Mouse (Mus musculus) hindbrain, embryonic 15.5 days (tissue): ENCODE measurements around the gene Nr1h3. TPM values are rescaled to one million over a fixed set of nuclear protein-coding genes. Genes with fewer than 3 reads are reported as not detected.

Experiments used
- ATAC-seq: fragments of 200-750 bp; cut with Nextera tagmentation; 2 replicates; pipeline ENCODE4 v1.8.0; 2017; ENCODE audit warnings: low read depth, moderate number of reproducible peaks, moderate TSS enrichment; ENCODE audit not compliant: low FRiP score
- H3K27ac ChIP-seq: fragments of 300-500 bp; sonication (generic); replicated peaks from 2 replicates; pipeline ENCODE4 v1.5.1; 2015; ENCODE audit warnings: mild to moderate bottlenecking, inconsistent platforms
- H3K27me3 ChIP-seq: fragments of 300-500 bp; sonication (generic); 2 replicates; pipeline ENCODE4 v1.6.1; 2015; ENCODE audit warnings: control low read depth, inconsistent platforms
- H3K36me3 ChIP-seq: fragments of 300-500 bp; sonication (generic); 2 replicates; pipeline ENCODE4 v1.6.1; 2015; ENCODE audit warnings: control low read depth, inconsistent platforms
- H3K4me1 ChIP-seq: fragments of 300-500 bp; sonication (generic); replicated peaks from 2 replicates; pipeline ENCODE4 v1.6.1; 2015; ENCODE audit warnings: control low read depth, inconsistent platforms
- H3K4me2 ChIP-seq: fragments of 300-500 bp; sonication (generic); 2 replicates; pipeline ENCODE4 v1.6.1; 2015; ENCODE audit warnings: moderate library complexity, mild to moderate bottlenecking, inconsistent platforms
- H3K4me3 ChIP-seq: fragments of 300-500 bp; sonication (generic); 2 replicates; pipeline ENCODE4 v1.5.1; 2015; ENCODE audit warnings: mild to moderate bottlenecking, inconsistent platforms
- H3K9ac ChIP-seq: fragments of 300-500 bp; sonication (generic); 2 replicates; pipeline ENCODE4 v1.6.1; 2015; ENCODE audit warnings: inconsistent platforms
- H3K9me3 ChIP-seq: fragments of 300-500 bp; sonication (generic); 2 replicates; pipeline ENCODE4 v1.6.1; 2016; ENCODE audit warnings: control low read depth, inconsistent platforms
- WGBS: fragments of 180-500 bp; shearing (Covaris S2); methylation state at CpG from one replicate; pipeline ENCODE4 v1.1.7; 2015; 5-methylcytosine and 5-hydroxymethylcytosine counted together
- polyA plus RNA-seq: library from polyadenylated mRNA; unstranded; fragments of >200 nt; fragmentation: Nextera tagmentation; extraction: Ambion mirVana; gene quantifications from 2 replicates; pipeline ENCODE4 v1.2.1, GENCODE M21; 2015

Nr1h3 gene
- polyA plus RNA-seq, 1 experiment from 2014 or later = 2.6 TPM

DNA sequence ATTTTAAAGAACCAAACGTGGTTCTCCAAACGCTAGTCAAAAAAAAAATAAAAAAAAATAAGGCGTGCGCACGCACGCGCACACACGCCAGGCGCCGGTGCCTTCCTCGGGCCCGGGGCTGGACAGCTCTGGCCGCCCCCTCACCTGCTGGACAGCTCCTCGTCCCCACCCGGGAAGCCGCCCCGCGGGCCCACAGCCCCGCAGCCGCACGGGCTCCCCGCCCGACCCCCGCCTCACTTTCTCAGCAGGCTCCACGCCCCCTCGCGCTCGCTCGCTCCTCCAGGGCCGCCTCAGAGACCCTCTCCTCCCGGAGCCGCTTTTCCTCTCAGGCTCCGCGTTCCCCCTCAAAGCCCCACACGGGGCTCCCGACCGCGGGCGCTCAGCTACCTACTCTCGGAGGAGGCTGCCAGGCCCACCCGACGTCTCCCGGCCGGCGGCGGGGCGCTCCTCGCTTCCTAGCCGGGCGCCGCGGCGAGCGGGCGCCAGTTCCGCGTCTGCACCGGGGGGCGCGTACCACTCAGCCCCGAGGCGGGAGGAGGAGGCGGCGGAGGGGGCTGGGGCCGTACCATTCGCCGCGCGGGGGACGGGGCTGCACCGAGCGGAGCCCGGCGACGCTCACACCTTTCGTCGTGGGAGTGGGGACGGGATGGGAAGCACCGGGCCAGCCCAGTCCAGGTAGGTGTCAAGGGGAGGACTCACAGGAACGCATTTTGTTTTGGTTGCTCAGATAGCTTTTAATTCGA lies 20.1 kb downstream of the Nr1h3 start:
- H3K4me2 ChIP-seq = peak overlapping the region; percentile 77
- peak overlapping the region; percentile 88 for H3K9ac ChIP-seq
- H3K36me3 ChIP-seq = peaks cover 10% of the 10 kb centered on the region; the same call in 1 of the 2 replicates
- 1% methylated on average over 80 of the region's 81 CpGs for WGBS
- H3K27me3 ChIP-seq = no peaks in the 10 kb centered on the region
- peak overlapping the region; percentile 86 for H3K4me3 ChIP-seq
- peak; percentile 97 for ATAC-seq
- H3K27ac ChIP-seq = peak overlapping the region; percentile 92
- H3K9me3 ChIP-seq = no peaks in the 10 kb centered on the region
- peaks cover 29% of the 10 kb centered on the region for H3K4me1 ChIP-seq

GRCm38 (mm10) chr2:91182016-91182404 lies 20.6 kb downstream of the Nr1h3 start:
- Histone ChIP-seq H3K4me1 (peaks cover 29% of the 10 kb centered on the region), H3K27me3 (no peaks in the 10 kb centered on the region), H3K4me3 (peak overlapping the region; percentile 86), H3K36me3 (peaks cover 12% of the 10 kb centered on the region; the same call in 1 of the 2 replicates), H3K9me3 (no peaks in the 10 kb centered on the region), H3K4me2 (peak overlapping the region; percentile 77), H3K9ac (peak overlapping the region; percentile 88), H3K27ac (peak overlapping the region; percentile 92)
- ATAC-seq = no peak
- 7% methylated on average over 8 of the region's 8 CpGs for WGBS

DNA sequence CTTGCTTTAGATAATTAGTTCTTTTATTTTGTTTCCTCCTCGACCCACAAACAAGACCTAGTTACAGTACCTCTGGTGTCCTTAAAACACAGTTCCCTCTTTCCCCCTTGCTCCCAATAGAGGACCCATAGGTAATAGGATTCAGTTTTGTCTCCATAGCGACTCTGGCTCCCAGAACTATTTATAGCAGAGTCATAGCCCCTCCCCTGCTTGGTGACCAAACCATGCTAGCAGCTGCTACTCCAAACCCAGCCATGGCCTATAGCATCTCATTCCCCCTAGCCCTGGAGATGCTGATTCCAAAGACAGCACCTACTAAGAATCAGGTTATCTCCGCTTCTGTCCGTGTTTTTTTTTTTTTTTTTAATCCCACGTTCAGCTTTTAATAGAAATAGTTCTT lies 21.9 kb downstream of the Nr1h3 start:
- no peak for ATAC-seq
- H3K36me3 ChIP-seq = peaks cover 25% of the 10 kb centered on the region
- no peak overlapping the region for H3K9ac ChIP-seq
- peak overlapping the region; percentile 77 for H3K4me2 ChIP-seq
- H3K27me3 ChIP-seq = no peaks in the 10 kb centered on the region
- 70% methylated on average over 5 of the region's 5 CpGs for WGBS
- no peaks in the 10 kb centered on the region for H3K9me3 ChIP-seq
- peak overlapping the region; percentile 86; the same call in 1 of the 2 replicates for H3K4me3 ChIP-seq
- H3K27ac ChIP-seq = no peak overlapping the region
- H3K4me1 ChIP-seq = peaks cover 29% of the 10 kb centered on the region

- no peak overlapping the region for H3K9ac ChIP-seq
- no peaks in the 10 kb centered on the region for H3K9me3 ChIP-seq
- H3K27me3 ChIP-seq = no peaks in the 10 kb centered on the region
- ATAC-seq = no peak
- H3K4me2 ChIP-seq = no peak overlapping the region
- peaks cover 29% of the 10 kb centered on the region for H3K4me1 ChIP-seq
- H3K36me3 ChIP-seq = peaks cover 31% of the 10 kb centered on the region
- 36% methylated on average over 4 of the region's 4 CpGs for WGBS
- H3K4me3 ChIP-seq = no peak overlapping the region
- no peak overlapping the region for H3K27ac ChIP-seq
Observed at GRCm38 (mm10) chr2:91179825-91180224, 22.8 kb downstream of the Nr1h3 start.

- 86% methylated on average over 6 of the region's 6 CpGs for WGBS
- Histone ChIP-seq H3K4me2 (no peak overlapping the region), H3K4me3 (no peak overlapping the region), H3K27me3 (no peaks in the 10 kb centered on the region), H3K36me3 (peaks cover 64% of the 10 kb centered on the region), H3K9me3 (no peaks in the 10 kb centered on the region), H3K4me1 (peaks cover 15% of the 10 kb centered on the region), H3K9ac (no peak overlapping the region), H3K27ac (no peak overlapping the region)
- ATAC-seq = no peak
Observed at GRCm38 (mm10) chr2:91176234-91176633, 26.4 kb downstream of the Nr1h3 start.

DNA sequence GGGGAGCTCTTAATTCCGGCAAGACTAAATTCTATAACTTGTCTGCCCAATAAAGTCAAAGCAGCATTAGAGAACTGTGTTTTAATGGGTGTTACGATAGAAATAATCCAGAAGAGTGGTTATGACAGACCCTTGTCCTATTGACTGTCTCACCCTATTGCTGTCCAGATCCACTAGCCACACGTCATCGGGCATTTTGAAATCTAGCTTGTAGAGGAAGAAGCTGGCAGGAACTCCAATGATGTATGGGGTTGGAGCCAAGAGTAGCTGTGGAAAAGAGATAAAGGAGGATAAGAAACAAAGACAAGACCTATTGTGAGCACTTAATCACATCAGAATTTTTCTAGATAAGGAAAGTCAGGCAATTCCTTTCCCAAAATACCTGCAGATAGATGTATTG lies 27.1 kb downstream of the Nr1h3 start:
- Histone ChIP-seq H3K4me1 (peaks cover 8% of the 10 kb centered on the region), H3K27me3 (no peaks in the 10 kb centered on the region), H3K9me3 (no peaks in the 10 kb centered on the region), H3K4me2 (no peak overlapping the region), H3K36me3 (peaks cover 70% of the 10 kb centered on the region), H3K27ac (no peak overlapping the region), H3K9ac (no peak overlapping the region), H3K4me3 (no peak overlapping the region)
- no peak for ATAC-seq
- 88% methylated on average over 4 of the region's 4 CpGs for WGBS

DNA sequence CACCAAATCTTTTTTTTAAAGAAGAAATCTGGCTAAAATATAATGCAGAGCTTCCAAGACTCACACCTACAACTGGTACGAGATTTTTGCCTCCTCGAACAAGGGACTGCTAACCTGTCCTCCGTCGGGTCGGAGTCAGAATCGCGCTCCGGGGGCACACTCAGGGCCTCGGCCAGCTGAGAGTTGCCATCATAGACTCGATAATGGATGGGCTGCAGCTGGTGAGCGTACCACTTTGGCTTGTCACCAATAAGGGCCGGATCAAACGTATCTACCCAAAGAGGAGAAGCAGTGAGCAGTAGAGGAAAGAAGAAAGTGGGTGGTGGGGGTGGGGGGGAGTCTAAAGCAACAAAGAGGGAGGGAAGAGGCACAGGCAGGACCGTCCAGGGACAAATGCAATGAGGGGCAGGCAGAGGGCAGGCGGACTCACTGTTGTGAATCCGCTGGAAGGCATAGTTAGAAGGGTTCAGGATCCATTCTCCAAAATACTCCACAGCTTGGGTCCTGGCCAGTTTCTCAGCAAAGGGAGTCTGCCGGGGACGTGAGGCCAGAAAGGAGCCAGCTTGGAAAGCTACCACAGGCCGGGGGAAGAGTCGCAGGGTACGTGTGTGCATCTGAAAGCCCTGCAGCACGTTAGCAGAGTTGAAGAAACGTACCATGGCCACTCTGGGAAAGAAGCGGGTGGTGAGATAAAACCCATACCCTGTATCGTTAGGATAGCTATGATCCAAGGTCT lies 32.9 kb downstream of the Nr1h3 start:
- Histone ChIP-seq H3K9me3 (no peaks in the 10 kb centered on the region), H3K36me3 (peaks cover 87% of the 10 kb centered on the region), H3K4me2 (no peak overlapping the region), H3K27ac (no peak overlapping the region), H3K9ac (no peak overlapping the region), H3K27me3 (no peaks in the 10 kb centered on the region), H3K4me3 (no peak overlapping the region), H3K4me1 (no peaks in the 10 kb centered on the region)
- WGBS = 84% methylated on average over 25 of the region's 25 CpGs
- ATAC-seq = no peak

DNA sequence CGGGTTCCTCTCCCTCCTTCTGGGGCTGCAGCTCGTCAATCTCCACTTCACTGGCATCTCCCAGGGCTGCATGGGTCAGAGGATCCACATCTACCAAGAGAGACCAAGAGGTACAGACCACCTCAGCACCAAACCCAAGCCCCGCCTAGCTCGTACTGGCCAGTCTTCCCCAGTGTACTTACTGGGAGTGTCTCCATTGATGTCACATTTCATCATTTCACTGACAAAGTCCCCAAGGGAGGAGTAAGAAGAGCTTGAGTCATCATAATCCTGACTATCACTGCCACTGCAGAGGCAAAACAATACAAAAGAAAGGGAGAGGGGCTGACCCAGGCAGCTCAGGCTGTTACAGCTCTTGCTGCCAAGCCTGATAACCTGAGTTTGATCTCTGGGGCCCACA lies 35.0 kb downstream of the Nr1h3 start:
- H3K36me3 ChIP-seq = peaks cover 84% of the 10 kb centered on the region
- H3K4me1 ChIP-seq = no peaks in the 10 kb centered on the region

DNA sequence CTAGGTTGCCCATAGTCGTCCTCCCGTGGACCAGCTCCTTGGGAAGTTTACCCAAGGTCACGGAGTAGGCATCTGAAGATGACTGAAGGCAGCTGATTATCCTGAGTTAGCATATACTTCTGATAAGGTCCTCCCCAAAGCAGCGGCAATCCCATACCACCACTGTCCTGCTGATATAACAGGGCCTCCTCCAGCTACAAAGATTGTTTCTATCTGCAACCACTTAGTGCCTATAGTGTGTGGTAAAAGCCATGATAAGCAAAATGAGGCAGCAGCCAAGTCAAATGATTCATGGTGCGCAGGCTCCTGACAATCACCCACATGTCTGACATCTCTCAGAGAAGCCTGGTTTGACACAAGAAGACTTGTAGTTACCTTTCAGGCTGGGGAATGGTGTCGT lies 37.6 kb downstream of the Nr1h3 start:
- Histone ChIP-seq H3K27ac (no peak overlapping the region), H3K9ac (no peak overlapping the region), H3K4me1 (no peaks in the 10 kb centered on the region), H3K36me3 (peaks cover 85% of the 10 kb centered on the region), H3K27me3 (no peaks in the 10 kb centered on the region), H3K4me2 (no peak overlapping the region), H3K9me3 (no peaks in the 10 kb centered on the region), H3K4me3 (no peak overlapping the region)
- no peak for ATAC-seq
- WGBS = 93% methylated on average over 6 of the region's 6 CpGs

More for the DNA sequence above, 35.0 kb downstream of the Nr1h3 start:
- no peaks in the 10 kb centered on the region for H3K9me3 ChIP-seq
- H3K27ac ChIP-seq = no peak overlapping the region
- no peak overlapping the region for H3K4me2 ChIP-seq
- no peak for ATAC-seq
- H3K27me3 ChIP-seq = no peaks in the 10 kb centered on the region
- H3K4me3 ChIP-seq = no peak overlapping the region
- 87% methylated on average over 4 of the region's 4 CpGs for WGBS
- H3K9ac ChIP-seq = no peak overlapping the region

DNA sequence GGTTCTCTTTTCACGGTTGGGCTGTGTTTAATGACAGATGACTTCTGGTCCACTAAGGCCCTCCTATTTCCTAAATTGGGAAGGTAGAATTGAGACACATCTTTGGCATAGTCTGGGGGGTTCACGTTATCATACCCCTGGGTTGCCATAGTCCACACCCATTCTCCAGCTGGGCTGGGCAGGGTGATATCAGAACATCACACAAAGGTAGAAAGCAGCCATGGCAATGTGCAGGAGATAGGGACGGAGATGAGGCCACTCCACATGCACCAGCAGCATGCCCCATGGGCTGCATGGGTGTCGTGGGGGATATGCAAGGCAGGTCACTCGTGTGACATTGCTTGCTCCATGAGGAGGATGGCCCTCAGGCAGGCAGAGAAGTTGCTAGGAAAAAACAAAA lies 39.1 kb downstream of the Nr1h3 start:
- ATAC-seq = no peak
- Histone ChIP-seq H3K27ac (no peak overlapping the region), H3K36me3 (peaks cover 83% of the 10 kb centered on the region), H3K4me3 (no peak overlapping the region), H3K9me3 (no peaks in the 10 kb centered on the region), H3K4me1 (no peaks in the 10 kb centered on the region), H3K27me3 (no peaks in the 10 kb centered on the region), H3K9ac (no peak overlapping the region), H3K4me2 (no peak overlapping the region)
- 91% methylated on average over 5 of the region's 5 CpGs for WGBS

DNA sequence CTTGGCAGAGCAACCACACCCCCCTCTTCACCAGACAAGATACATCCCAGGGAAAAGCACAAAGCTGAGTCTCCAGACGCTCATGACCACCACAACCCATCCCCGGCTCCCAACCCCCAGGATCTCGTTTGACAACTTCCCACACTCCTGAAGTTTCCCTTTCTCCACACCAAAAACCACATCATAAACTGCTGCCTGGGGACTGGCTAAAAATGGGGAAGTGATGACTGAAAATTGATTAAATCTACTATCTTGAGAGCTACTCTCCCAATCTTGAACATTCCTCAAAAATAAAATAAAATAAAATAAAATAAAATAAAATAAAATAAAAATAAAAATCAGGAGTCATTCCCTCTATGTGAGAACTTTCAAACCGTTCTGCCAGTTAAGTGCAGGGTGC lies 39.7 kb downstream of the Nr1h3 start:
- ATAC-seq = no peak
- Histone ChIP-seq H3K27me3 (no peaks in the 10 kb centered on the region), H3K27ac (no peak overlapping the region), H3K4me3 (no peak overlapping the region), H3K9ac (no peak overlapping the region), H3K9me3 (no peaks in the 10 kb centered on the region), H3K4me1 (no peaks in the 10 kb centered on the region), H3K4me2 (no peak overlapping the region), H3K36me3 (peaks cover 85% of the 10 kb centered on the region)
- 93% methylated on average over 4 of the region's 4 CpGs for WGBS

DNA sequence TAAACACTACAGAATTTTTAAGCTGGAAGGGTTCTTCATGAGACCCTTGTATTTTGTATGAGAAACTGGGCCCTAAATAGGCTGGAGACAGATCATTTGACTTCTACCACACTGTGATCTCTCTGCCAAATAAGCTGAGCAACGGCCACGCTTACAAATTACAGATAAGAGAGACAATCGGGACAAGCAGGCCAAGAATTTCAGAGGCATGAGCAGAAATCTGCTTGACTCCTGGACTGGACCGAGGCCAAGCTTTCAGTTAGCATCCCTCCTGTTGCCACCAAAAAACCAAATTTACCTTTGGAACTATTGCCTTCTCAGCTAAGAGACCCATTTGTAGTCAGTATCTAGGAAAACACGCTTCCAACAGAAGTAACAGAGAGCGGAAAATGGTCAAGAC lies 42.0 kb downstream of the Nr1h3 start:
- Histone ChIP-seq H3K36me3 (peaks cover 85% of the 10 kb centered on the region), H3K9me3 (no peaks in the 10 kb centered on the region), H3K27ac (no peak overlapping the region), H3K9ac (no peak overlapping the region), H3K27me3 (no peaks in the 10 kb centered on the region), H3K4me1 (no peaks in the 10 kb centered on the region), H3K4me2 (no peak overlapping the region), H3K4me3 (no peak overlapping the region)
- no peak for ATAC-seq
- 94% methylated on average over 6 of the region's 6 CpGs for WGBS
